Mouse (Mus musculus): ENCODE results near the gene Ccdc9. TPM values are rescaled to one million over a fixed set of nuclear protein-coding genes. Genes with fewer than 3 reads are reported as not detected.
"Not testable (repeated sequence)": the region's sequence is repeated elsewhere in the genome, so short reads cannot be mapped to it uniquely, and the experiment has no call there.

Ccdc9 gene
- polyA plus RNA-seq, 1 experiment from 2014 or later, result 11.3 TPM

DNA sequence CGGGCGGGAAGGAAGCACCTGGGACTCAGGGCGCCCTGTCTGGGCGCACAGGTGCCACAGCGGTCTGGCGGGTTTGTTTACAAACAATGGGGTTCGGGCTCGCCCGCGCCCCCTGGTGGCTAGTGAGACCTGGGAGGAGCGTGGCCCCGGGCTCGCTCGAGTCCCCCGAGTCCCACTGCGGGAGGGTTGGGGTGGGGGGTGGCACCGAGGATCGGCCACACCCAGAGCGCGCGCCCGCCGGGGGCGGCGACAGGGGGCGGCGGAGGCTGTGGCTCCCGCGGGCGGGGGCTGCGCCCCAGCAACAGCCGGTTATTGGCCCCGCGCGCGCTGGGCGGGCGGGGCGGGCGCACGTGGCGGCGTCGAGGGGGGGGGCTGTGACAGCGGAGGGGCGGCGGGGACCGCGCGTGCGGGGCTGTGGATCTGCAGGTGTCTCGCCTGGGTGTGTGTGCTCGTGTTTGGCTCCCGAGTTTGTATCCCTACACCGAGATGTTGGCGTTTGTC is 23.5 kb upstream of the Ccdc9 start:
- Histone ChIP-seq H3K4me3 (ENCODE audit: low read depth, low read length) (peak overlapping the region; percentile 86), H3K27me3 (ENCODE audit: control insufficient read depth, insufficient read depth, low read length) (no peaks in the 10 kb centered on the region), H3K4me2 (peak overlapping the region; percentile 84), H3K36me3 (ENCODE audit: control insufficient read depth, insufficient read depth, low read length) (no peaks in the 10 kb centered on the region), H3K27ac (ENCODE audit: low read depth, low read length) (peak overlapping the region; percentile 66), H3K9ac (ENCODE audit: low read depth, low read length) (peak overlapping the region; percentile 70), H3K9me3 (replicated peaks; ENCODE audit: control insufficient read depth, low read length) (no peaks in the 10 kb centered on the region), H3K4me1 (ENCODE audit: control insufficient read depth, insufficient read depth, low read length) (peaks cover 25% of the 10 kb centered on the region)
- under 1% methylated on average over 47 of the region's 56 CpGs for WGBS (ENCODE audit: insufficient replicate concordance)
- peak; percentile 10; the same call in 1 of the 2 replicates for ATAC-seq (replicated peaks; ENCODE audit: insufficient number of reproducible peaks, low FRiP score, low TSS enrichment)

DNA sequence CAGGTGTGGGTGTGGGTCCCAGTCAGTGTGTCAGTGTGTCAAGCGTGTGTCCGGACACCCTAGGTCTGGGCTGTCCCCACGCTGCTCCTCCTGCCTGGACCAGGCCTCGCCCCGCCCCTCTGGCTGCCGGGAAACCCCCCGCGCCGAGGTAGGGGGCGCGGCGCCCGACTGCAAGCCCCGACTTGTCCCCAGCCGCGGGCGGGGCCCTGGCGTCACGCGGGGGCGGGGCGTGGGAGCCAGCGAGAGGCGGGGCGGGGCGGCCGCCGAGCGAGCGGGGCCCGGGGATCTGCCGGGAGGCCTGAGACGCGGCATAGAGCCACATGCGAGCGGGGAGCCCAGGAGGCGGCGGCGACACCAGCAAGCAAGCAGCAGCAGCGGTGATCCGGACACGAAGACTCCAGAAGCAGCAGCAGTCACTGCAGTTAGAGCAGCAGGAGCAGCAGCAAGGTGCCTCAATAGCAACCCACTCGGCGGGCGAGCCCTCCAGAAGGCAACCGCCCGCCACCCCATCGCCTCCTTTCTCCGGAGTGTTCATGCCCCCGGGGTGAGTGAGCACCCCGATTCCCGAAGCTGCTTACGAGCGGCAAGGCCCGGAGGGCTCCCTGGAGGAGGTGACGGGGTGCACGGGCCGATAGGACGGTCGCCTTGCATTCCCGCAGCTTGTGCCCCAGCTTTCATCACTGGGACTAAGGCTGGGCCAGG is 22.9 kb upstream of the Ccdc9 start:
- Histone ChIP-seq H3K9me3 (replicated peaks; ENCODE audit: control insufficient read depth, low read length) (no peaks in the 10 kb centered on the region), H3K4me2 (peak overlapping the region; percentile 84), H3K9ac (ENCODE audit: low read depth, low read length) (peak overlapping the region; percentile 70), H3K4me1 (ENCODE audit: control insufficient read depth, insufficient read depth, low read length) (peaks cover 25% of the 10 kb centered on the region), H3K27me3 (ENCODE audit: control insufficient read depth, insufficient read depth, low read length) (no peaks in the 10 kb centered on the region), H3K36me3 (ENCODE audit: control insufficient read depth, insufficient read depth, low read length) (no peaks in the 10 kb centered on the region), H3K27ac (ENCODE audit: low read depth, low read length) (peak overlapping the region; percentile 66), H3K4me3 (ENCODE audit: low read depth, low read length) (peak overlapping the region; percentile 86)
- under 1% methylated on average over 59 of the region's 61 CpGs for WGBS (ENCODE audit: insufficient replicate concordance)
- peak; percentile 52 for ATAC-seq (replicated peaks; ENCODE audit: insufficient number of reproducible peaks, low FRiP score, low TSS enrichment)

DNA sequence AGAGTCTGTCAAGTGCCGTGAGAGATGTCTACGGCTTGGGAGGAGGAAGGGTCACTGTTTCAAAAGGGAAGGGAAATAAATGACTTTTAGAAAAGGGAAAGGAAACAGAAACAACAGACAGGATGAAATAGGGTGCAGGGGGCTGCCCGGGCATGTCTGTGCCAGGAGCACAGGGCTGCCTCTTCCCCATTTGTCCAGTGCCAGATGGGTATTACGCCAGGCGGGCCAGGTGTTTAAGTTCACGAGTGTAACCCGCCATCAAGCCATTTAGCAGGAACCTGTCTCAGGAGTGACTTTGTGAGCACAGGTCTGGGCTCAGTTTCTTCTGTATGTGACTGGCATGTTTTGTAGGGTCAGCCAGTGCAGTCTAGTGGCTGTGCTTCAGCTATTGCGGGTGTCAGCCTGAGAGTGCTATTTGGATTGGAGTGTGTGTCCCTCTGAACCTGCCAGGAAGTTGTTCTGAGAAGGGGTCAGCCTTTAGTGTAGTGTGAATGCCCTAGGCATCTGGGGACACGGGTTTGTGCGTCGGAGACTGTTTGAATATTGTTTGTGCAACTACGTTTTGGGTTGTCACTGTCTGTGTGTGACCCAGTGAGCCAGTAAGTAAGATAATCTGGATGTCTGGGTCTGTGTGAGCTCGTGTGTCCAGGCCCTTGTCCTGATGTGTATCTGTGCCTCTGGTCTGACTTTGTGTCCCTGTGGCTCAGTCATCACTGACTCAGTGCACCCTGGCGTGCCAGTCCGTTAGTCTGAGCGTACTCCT is 22.1 kb upstream of the Ccdc9 start:
- H3K4me1 ChIP-seq (ENCODE audit: control insufficient read depth, insufficient read depth, low read length), result peaks cover 22% of the 10 kb centered on the region
- 43% methylated on average over 16 of the region's 16 CpGs for WGBS (ENCODE audit: insufficient replicate concordance)
- peak overlapping the region; percentile 66; the same call in 1 of the 2 replicates for H3K27ac ChIP-seq (ENCODE audit: low read depth, low read length)
- peak overlapping the region; percentile 31; the same call in 1 of the 2 replicates for H3K9ac ChIP-seq (ENCODE audit: low read depth, low read length)
- no peaks in the 10 kb centered on the region for H3K36me3 ChIP-seq (ENCODE audit: control insufficient read depth, insufficient read depth, low read length)
- no peaks in the 10 kb centered on the region for H3K27me3 ChIP-seq (ENCODE audit: control insufficient read depth, insufficient read depth, low read length)
- no peak for ATAC-seq (replicated peaks; ENCODE audit: insufficient number of reproducible peaks, low FRiP score, low TSS enrichment)
- peak overlapping the region; percentile 86 for H3K4me3 ChIP-seq (ENCODE audit: low read depth, low read length)
- no peaks in the 10 kb centered on the region for H3K9me3 ChIP-seq (replicated peaks; ENCODE audit: control insufficient read depth, low read length)
- peak overlapping the region; percentile 84 for H3K4me2 ChIP-seq

DNA sequence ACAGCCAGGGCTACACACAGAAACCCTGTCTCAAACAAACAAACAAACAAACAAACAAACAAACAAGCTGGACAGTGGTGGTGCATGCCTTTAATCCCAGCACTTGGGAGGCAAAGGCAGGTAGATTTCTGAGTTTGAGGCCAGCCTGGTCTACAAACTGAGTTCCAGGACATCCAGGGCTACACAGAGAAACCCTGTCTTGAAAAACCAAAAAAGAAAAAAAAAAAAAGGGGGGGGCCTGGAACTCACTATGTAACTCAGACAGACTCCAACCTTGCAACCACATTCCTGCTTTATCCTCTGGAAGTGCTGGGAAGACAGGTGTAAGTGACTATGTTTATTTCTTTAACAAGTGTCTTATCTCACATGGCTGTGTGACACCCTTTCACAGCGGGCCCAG is 21.5 kb upstream of the Ccdc9 start, which contains the start of gene Bbc3:
Gene Bbc3 (plus strand): TSS at position 301 of the 400 bp plus-strand sequence.
- WGBS (ENCODE audit: insufficient replicate concordance), result 35% methylated on average over 1 of the region's 1 CpGs
- not testable (repeated sequence) for H3K9me3 ChIP-seq (replicated peaks; ENCODE audit: control insufficient read depth, low read length); ATAC-seq (replicated peaks; ENCODE audit: insufficient number of reproducible peaks, low FRiP score, low TSS enrichment); H3K27me3 ChIP-seq (ENCODE audit: control insufficient read depth, insufficient read depth, low read length); H3K36me3 ChIP-seq (ENCODE audit: control insufficient read depth, insufficient read depth, low read length)
- Histone ChIP-seq H3K9ac (ENCODE audit: low read depth, low read length) (peak within 1 kb of the TSS; percentile 31; the same call in 1 of the 2 replicates), H3K4me2 (peak within 1 kb of the TSS; percentile 84), H3K27ac (ENCODE audit: low read depth, low read length) (peak within 1 kb of the TSS; percentile 66; the same call in 1 of the 2 replicates), H3K4me1 (ENCODE audit: control insufficient read depth, insufficient read depth, low read length) (peaks cover 19% of the 10 kb centered on the region), H3K4me3 (ENCODE audit: low read depth, low read length) (peak within 1 kb of the TSS; percentile 86)

DNA sequence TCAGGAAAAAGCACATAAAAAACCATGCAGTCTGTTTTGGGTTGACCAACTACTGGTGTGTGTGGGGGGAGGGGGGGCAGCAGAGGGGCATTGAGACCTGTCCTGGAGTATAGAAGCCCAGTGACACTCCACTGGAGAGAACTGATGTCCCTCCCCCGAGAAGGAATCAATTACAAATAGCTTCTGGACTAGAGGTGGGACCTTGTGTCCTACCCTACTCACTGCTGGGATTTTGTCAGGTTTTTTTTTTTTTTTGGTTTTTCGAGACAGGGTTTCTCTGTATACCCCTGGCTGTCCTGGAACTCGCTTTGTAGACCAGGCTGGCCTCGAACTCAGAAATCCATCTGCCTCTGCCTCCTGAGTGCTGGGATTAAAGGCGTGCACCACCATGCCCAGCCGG is 20.5 kb upstream of the Ccdc9 start:
- H3K9me3 ChIP-seq (replicated peaks; ENCODE audit: control insufficient read depth, low read length); H3K27me3 ChIP-seq (ENCODE audit: control insufficient read depth, insufficient read depth, low read length); H3K36me3 ChIP-seq (ENCODE audit: control insufficient read depth, insufficient read depth, low read length); H3K4me3 ChIP-seq (ENCODE audit: low read depth, low read length); H3K4me2 ChIP-seq; ATAC-seq (replicated peaks; ENCODE audit: insufficient number of reproducible peaks, low FRiP score, low TSS enrichment); H3K9ac ChIP-seq (ENCODE audit: low read depth, low read length); H3K27ac ChIP-seq (ENCODE audit: low read depth, low read length): not testable (repeated sequence)
- H3K4me1 ChIP-seq (ENCODE audit: control insufficient read depth, insufficient read depth, low read length), result peaks cover 17% of the 10 kb centered on the region
- 78% methylated on average over 6 of the region's 6 CpGs for WGBS (ENCODE audit: insufficient replicate concordance)

DNA sequence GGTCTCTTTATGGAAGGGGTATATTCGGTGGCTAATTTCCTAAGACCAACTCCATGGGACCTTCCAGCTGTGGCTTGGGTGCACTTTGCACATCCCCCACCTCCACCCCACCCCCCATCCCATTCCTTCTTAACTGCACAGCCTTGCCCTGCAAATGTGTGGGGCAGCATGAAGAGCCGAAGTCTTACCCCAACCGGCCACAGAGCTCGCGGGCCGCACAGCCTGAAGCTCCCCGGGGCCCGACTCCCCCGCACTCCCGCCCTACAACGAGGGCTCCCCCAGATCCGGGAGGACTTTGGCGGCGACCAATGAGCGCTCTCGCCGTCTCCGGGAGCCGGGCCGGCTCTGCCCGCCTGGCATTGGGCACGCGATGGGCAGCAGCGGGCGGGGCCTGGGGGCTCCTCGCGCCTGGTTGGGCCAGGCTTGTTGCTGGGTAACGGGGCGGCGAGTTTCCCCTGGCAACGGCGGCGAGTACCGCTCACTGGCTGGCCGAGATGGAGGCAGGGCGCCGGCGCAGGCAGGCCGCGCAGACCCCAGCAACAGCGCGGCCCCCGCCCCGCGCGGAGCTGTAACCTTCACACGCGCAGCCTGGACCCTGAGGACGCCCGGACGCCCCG is 12.9 kb upstream of the Ccdc9 start:
- 0 out of 2 replicates have a peak overlapping the region, but pooled peaks have one; percentile 46 for H3K9ac ChIP-seq (ENCODE audit: low read depth, low read length)
- H3K4me2 ChIP-seq, result peak overlapping the region; percentile 72
- H3K27me3 ChIP-seq (ENCODE audit: control insufficient read depth, insufficient read depth, low read length), result no peaks in the 10 kb centered on the region
- 1% methylated on average over 52 of the region's 52 CpGs for WGBS (ENCODE audit: insufficient replicate concordance)
- H3K36me3 ChIP-seq (ENCODE audit: control insufficient read depth, insufficient read depth, low read length), result no peaks in the 10 kb centered on the region
- H3K4me1 ChIP-seq (ENCODE audit: control insufficient read depth, insufficient read depth, low read length), result peaks cover 14% of the 10 kb centered on the region
- H3K27ac ChIP-seq (ENCODE audit: low read depth, low read length), result no peak overlapping the region
- peak overlapping the region; percentile 40 for H3K4me3 ChIP-seq (ENCODE audit: low read depth, low read length)
- ATAC-seq (replicated peaks; ENCODE audit: insufficient number of reproducible peaks, low FRiP score, low TSS enrichment), result peak; percentile 11; the same call in 1 of the 2 replicates
- H3K9me3 ChIP-seq (replicated peaks; ENCODE audit: control insufficient read depth, low read length), result no peaks in the 10 kb centered on the region

DNA sequence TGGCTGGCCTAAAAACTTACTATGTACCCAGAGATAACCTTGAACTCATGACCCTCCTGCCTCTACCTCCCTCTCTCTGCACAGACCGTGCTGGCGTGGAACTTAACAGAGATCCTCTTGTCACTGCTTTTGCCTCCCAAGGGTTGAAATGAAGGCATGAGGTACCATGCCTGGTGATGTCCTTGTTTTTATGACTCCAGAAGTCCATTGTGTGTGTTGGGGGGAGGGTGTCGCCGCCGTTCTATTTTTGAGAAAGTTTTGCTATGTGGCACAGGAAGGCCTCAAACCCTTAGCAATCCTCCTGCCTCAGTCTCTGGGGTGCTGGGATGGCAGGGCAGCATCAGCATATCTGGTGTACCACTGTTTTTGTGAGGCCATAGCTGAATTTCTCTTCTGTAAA is 12.3 kb upstream of the Ccdc9 start:
- ATAC-seq (replicated peaks; ENCODE audit: insufficient number of reproducible peaks, low FRiP score, low TSS enrichment), result no peak
- Histone ChIP-seq H3K9ac (ENCODE audit: low read depth, low read length) (no peak overlapping the region), H3K36me3 (ENCODE audit: control insufficient read depth, insufficient read depth, low read length) (no peaks in the 10 kb centered on the region), H3K27me3 (ENCODE audit: control insufficient read depth, insufficient read depth, low read length) (no peaks in the 10 kb centered on the region), H3K4me2 (peak overlapping the region; percentile 72), H3K4me3 (ENCODE audit: low read depth, low read length) (no peak overlapping the region), H3K9me3 (replicated peaks; ENCODE audit: control insufficient read depth, low read length) (no peaks in the 10 kb centered on the region), H3K4me1 (ENCODE audit: control insufficient read depth, insufficient read depth, low read length) (peaks cover 14% of the 10 kb centered on the region), H3K27ac (ENCODE audit: low read depth, low read length) (no peak overlapping the region)
- 78% methylated on average over 5 of the region's 5 CpGs for WGBS (ENCODE audit: insufficient replicate concordance)

DNA sequence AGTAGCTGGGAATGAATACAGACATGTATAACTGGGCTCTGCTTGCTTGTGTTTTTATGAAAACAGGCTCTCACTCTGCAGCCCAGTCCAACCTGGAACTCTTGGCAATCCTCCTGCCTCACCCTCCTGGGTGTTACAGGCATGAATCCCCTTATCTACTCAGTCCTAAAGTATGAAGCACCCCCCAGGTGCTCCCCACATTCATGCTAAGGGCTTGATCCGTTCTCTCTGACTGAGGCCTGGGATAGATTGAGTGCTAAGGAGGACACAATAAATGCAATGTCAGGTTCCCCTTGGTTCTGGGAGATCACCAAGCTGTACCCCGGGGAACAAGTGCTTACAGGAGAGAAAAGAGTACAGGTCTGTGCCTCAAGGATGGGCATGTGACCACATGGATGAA is 11.0 kb upstream of the Ccdc9 start:
- H3K4me3 ChIP-seq (ENCODE audit: low read depth, low read length), result no peak overlapping the region
- no peaks in the 10 kb centered on the region for H3K36me3 ChIP-seq (ENCODE audit: control insufficient read depth, insufficient read depth, low read length)
- peak overlapping the region; percentile 93 for H3K4me2 ChIP-seq
- H3K27me3 ChIP-seq (ENCODE audit: control insufficient read depth, insufficient read depth, low read length), result no peaks in the 10 kb centered on the region
- ATAC-seq (replicated peaks; ENCODE audit: insufficient number of reproducible peaks, low FRiP score, low TSS enrichment), result no peak
- no peaks in the 10 kb centered on the region for H3K9me3 ChIP-seq (replicated peaks; ENCODE audit: control insufficient read depth, low read length)
- H3K27ac ChIP-seq (ENCODE audit: low read depth, low read length), result no peak overlapping the region
- 58% methylated on average over 2 of the region's 2 CpGs for WGBS (ENCODE audit: insufficient replicate concordance)
- peaks cover 14% of the 10 kb centered on the region for H3K4me1 ChIP-seq (ENCODE audit: control insufficient read depth, insufficient read depth, low read length)
- peak overlapping the region; percentile 43; the same call in 1 of the 2 replicates for H3K9ac ChIP-seq (ENCODE audit: low read depth, low read length)
